Mouse (Mus musculus) limb, embryonic 12.5 days (tissue): Measurements from ENCODE around the gene Etv1. TPM values are rescaled to one million over a fixed set of nuclear protein-coding genes. Genes with fewer than 3 reads are reported as not detected.

Experiments
- ATAC-seq: fragments of 200-750 bp; cut with Nextera tagmentation; 2 replicates; pipeline ENCODE4 v1.8.0; 2017; ENCODE audit warnings: low read depth, moderate TSS enrichment; ENCODE audit not compliant: insufficient number of reproducible peaks, insufficient read depth, low FRiP score, low TSS enrichment
- H3K27ac ChIP-seq: fragments of 300-500 bp; sonication (generic); 2 replicates; pipeline ENCODE4 v1.5.1; 2016; ENCODE audit warnings: mild to moderate bottlenecking, moderate library complexity
- H3K27me3 ChIP-seq: fragments of 300-500 bp; sonication (generic); 2 replicates; pipeline ENCODE4 v1.6.1; 2016; ENCODE audit warnings: mild to moderate bottlenecking, moderate library complexity
- H3K36me3 ChIP-seq: fragments of 300-500 bp; sonication (generic); 2 replicates; pipeline ENCODE4 v1.6.1; 2016; ENCODE audit warnings: mild to moderate bottlenecking, moderate library complexity
- H3K4me1 ChIP-seq: fragments of 300-500 bp; sonication (generic); replicated peaks from 2 replicates; pipeline ENCODE4 v1.6.1; 2016
- H3K4me2 ChIP-seq: fragments of 300-500 bp; sonication (generic); 2 replicates; pipeline ENCODE4 v1.6.1; 2016; ENCODE audit warnings: mild to moderate bottlenecking, moderate library complexity
- H3K4me3 ChIP-seq: fragments of 300-500 bp; sonication (generic); replicated peaks from 2 replicates; pipeline ENCODE4 v1.5.1; 2016; ENCODE audit warnings: mild to moderate bottlenecking
- H3K9ac ChIP-seq: fragments of 300-500 bp; sonication (generic); replicated peaks from 2 replicates; pipeline ENCODE4 v1.6.1; 2016; ENCODE audit warnings: mild to moderate bottlenecking, moderate library complexity
- H3K9me3 ChIP-seq: fragments of 300-500 bp; sonication (generic); 2 replicates; pipeline ENCODE4 v1.6.1; 2016; ENCODE audit warnings: mild to moderate bottlenecking, moderate library complexity
- WGBS: fragments of 180-500 bp; shearing (Covaris S2); methylation state at CpG from one replicate; pipeline ENCODE4 v1.1.7; 2016; 5-methylcytosine and 5-hydroxymethylcytosine counted together
- polyA plus RNA-seq: library from polyadenylated mRNA; unstranded; fragments of >200 nt; fragmentation: Nextera tagmentation; extraction: Ambion mirVana; gene quantifications from 2 replicates; pipeline ENCODE4 v1.2.1, GENCODE M21; 2016

The Etv1 gene
- polyA plus RNA-seq, 1 experiment from 2014 or later: 18.7 TPM

DNA sequence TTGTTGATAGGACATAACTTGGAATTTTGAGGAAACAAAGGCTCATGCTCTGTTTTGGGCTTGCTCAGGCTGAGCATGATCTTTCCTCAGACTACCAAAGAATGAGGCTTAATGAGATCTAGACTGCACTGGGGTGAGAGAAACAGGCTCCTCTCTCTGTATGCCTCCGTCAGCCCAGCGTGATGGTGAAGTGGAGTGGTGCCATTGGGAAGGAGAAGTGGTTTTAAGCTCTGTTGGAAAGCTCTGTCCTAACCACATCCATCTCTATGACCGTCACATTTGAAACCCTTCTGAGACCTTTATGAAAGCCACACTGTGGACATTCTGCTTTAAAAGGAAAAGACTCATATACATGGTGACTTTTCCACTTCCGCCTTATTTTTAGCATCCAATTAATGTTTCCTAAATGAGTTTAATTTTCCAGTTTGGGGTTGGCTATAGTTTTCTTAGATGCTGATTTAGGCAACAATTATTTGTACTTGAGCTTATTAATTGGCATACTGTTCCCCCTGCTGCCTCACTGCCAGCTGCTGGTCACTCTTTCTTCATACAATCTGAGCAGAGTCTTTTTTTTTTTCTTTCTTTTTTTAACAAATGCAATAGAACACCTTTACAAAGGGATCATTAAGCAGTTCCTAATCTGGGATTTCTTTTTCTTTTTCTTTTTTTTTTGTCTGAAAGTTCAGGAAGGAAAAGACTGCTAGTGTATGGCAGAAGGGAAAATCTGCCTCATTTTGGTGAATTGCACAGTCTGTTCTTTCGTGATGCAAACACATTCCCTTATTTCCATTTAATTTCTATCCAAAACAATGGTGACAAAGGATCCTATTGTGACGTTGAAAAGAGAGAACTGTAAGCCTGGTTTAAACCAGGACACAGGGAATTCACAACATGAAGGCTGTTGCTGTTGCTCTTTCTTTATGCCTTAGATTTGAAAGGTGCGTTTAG lies 81.3 kb downstream of the Etv1 start:
- no peaks in the 10 kb centered on the region for H3K27me3 ChIP-seq

DNA sequence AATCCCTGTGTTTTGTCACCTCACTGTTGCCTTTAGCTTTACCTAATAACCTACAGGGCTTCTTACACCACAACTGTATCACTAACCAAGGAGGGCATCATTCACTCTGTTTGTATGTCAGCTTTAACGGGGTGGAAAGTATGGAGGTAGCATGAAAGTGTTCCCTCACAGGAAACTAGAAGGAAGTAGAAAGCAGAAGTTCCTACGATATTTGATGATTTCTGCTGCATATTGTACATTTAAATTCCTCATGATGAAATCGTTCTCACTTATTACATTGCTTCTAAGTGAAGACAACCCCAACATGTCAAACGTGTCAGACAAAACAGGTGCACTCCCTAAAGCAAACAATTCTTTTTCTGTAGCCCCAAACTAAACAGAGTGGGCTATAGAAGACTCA lies 84.2 kb downstream of the Etv1 start:
- Histone ChIP-seq H3K4me2 (no peak overlapping the region), H3K4me3 (no peak overlapping the region), H3K4me1 (no peaks in the 10 kb centered on the region), H3K36me3 (no peaks in the 10 kb centered on the region), H3K27ac (no peak overlapping the region), H3K9ac (no peak overlapping the region), H3K9me3 (no peaks in the 10 kb centered on the region), H3K27me3 (no peaks in the 10 kb centered on the region)
- no peak for ATAC-seq
- 84% methylated on average over 4 of the region's 4 CpGs for WGBS

More for the DNA sequence above, 81.3 kb downstream of the Etv1 start:
- Histone ChIP-seq H3K36me3 (0 out of 2 replicates have a peak, but pooled peaks cover 4% of the 10 kb centered on the region), H3K4me1 (no peaks in the 10 kb centered on the region), H3K27ac (no peak overlapping the region), H3K9me3 (no peaks in the 10 kb centered on the region), H3K4me2 (no peak overlapping the region), H3K4me3 (no peak overlapping the region), H3K9ac (no peak overlapping the region)
- ATAC-seq: no peak
- WGBS: 80% methylated on average over 7 of the region's 7 CpGs

DNA sequence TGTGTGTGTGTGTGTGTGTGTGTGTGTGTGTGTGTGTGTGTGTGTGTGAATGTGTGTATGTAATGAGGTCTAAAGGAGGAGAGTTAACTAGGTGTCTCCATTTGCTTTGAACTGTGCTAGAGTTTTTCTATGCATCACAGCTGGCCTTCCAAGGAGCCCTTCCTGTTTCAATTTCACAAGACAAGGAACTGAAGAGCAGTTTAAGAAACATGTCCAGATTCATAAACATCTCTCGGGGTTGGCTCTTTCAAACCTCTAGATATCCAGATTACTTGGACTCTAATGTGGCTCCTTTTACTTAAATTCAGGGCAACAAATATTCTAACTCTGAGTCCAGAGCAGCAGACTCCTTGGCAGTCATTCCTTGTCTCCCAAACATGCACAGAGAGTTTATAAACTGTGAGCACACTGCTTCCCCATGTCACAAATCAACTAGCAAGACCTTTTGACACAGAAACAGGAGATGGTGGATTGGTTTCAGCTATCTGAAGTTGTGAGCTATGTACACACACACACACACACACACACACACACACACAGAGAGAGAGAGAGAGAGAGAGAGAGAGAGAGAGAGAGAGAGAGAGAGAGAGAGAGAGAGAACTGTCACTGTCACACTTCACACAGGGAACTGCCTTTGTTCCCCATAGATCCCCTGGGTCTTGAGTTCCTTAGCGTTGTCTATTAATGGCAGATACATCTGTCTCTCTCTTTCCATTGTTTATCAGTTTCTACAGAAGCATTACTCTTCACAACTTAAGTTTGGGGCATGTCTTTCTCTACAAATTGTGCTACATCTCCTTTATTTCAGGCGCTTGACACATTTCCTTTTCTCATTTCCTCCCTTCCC lies 85.0 kb downstream of the Etv1 start:
- Histone ChIP-seq H3K36me3 (no peaks in the 10 kb centered on the region), H3K27me3 (no peaks in the 10 kb centered on the region), H3K4me3 (no peak overlapping the region), H3K9me3 (no peaks in the 10 kb centered on the region), H3K9ac (no peak overlapping the region), H3K27ac (no peak overlapping the region), H3K4me1 (no peaks in the 10 kb centered on the region), H3K4me2 (no peak overlapping the region)
- no peak for ATAC-seq
- 86% methylated on average over 3 of the region's 3 CpGs for WGBS

DNA sequence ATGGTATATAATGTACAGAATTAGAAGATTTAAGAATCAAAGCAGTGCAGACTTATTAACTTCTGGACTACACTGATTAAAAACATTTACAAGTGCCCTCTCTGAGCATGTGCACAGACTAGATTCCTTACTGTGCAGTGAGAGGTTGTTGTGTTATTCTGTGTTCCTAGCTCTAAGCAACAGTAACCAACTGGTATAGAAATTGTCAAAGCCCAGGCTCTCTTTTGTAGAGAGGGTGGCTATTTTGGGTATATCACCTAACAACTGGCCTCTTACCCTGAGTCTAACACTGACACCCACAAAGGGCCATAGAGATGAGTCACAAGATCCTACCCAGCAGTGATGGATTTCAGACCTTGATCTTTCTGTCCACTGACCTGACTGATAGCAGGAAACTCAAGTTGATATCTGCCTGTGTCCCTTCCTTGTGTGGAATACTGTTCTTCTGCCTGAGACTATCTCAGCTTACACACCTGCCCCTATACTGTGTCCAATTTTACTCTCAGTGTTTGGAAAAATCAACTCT lies 95.4 kb downstream of the Etv1 start:
- H3K9ac ChIP-seq: no peak overlapping the region
- no peaks in the 10 kb centered on the region for H3K4me1 ChIP-seq

DNA sequence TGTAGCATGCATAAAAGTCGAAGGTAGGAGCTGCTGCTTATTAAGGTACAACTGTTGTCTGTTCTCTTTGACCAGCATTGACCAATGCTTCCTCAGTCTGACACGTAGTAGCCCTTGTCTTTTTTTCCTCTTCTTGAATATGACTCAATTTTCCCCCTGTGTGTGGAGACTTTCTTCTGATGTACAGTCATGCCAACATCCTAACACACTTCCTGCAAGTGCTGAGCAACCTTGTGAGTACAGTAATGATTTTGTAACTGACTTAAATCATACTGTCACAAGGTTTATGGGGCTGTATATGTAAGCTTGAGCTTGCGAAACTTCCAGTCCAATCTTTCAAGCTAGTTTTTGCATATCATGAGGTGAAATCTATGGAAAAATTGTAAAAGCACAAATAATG lies 125.3 kb downstream of the Etv1 start:
- H3K36me3 ChIP-seq: no peaks in the 10 kb centered on the region
- H3K4me3 ChIP-seq: no peak overlapping the region
- H3K27me3 ChIP-seq: no peaks in the 10 kb centered on the region
- H3K4me1 ChIP-seq: no peaks in the 10 kb centered on the region
- 76% methylated on average over 3 of the region's 3 CpGs for WGBS
- H3K27ac ChIP-seq: no peak overlapping the region
- H3K4me2 ChIP-seq: no peak overlapping the region
- no peak for ATAC-seq
- H3K9me3 ChIP-seq: no peaks in the 10 kb centered on the region
- H3K9ac ChIP-seq: no peak overlapping the region

More for the DNA sequence above, 95.4 kb downstream of the Etv1 start:
- Histone ChIP-seq H3K4me2 (no peak overlapping the region), H3K9me3 (no peaks in the 10 kb centered on the region), H3K27ac (no peak overlapping the region), H3K4me3 (no peak overlapping the region), H3K36me3 (no peaks in the 10 kb centered on the region), H3K27me3 (no peaks in the 10 kb centered on the region)
- no peak for ATAC-seq

DNA sequence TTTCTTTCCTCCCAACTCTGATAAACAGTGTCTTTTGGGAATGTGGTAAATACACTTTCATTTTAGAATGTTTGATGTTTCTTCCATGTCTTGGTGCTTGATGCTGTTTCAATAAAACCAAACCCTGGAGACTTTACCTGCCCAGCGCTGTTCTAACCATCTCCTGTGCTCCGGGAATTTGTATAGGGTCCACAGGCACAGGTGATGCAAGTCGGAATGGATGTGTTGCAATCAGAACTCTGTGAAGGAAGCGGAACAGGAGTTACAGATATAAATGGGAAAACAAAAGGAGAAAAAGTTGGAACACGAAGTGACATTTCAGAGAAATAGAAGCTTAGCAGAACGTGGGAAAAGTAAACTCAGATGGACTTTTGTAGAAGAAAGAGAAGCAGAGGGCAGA lies 127.1 kb downstream of the Etv1 start:
- Histone ChIP-seq H3K4me1 (no peaks in the 10 kb centered on the region), H3K36me3 (no peaks in the 10 kb centered on the region), H3K4me2 (no peak overlapping the region), H3K9ac (no peak overlapping the region), H3K4me3 (no peak overlapping the region), H3K27me3 (no peaks in the 10 kb centered on the region), H3K27ac (no peak overlapping the region), H3K9me3 (no peaks in the 10 kb centered on the region)
- 90% methylated on average over 6 of the region's 6 CpGs for WGBS
- ATAC-seq: no peak

DNA sequence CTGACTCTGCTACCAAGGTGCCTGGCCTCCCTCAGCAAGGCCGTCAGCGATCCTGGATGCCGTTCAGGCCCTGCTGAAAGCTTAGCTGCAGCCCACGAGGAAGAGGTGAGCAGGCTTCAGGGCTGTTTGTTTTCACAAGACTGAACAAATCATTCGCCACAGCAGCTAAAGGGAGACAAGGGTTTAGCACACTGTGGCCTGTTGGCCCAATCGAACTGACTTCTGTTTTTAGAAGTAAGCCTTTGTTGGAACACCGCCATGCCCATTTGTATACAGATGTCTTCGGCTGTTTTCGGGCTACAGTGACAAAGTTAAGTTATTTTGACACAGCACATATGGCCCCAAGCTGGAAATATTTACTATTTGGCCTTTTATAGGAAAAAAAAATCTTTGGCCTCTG lies 127.6 kb downstream of the Etv1 start:
- Histone ChIP-seq H3K27ac (no peak overlapping the region), H3K27me3 (no peaks in the 10 kb centered on the region), H3K36me3 (no peaks in the 10 kb centered on the region), H3K9me3 (no peaks in the 10 kb centered on the region), H3K4me1 (no peaks in the 10 kb centered on the region), H3K4me3 (no peak overlapping the region), H3K9ac (no peak overlapping the region), H3K4me2 (no peak overlapping the region)
- WGBS: 60% methylated on average over 9 of the region's 9 CpGs
- no peak for ATAC-seq

DNA sequence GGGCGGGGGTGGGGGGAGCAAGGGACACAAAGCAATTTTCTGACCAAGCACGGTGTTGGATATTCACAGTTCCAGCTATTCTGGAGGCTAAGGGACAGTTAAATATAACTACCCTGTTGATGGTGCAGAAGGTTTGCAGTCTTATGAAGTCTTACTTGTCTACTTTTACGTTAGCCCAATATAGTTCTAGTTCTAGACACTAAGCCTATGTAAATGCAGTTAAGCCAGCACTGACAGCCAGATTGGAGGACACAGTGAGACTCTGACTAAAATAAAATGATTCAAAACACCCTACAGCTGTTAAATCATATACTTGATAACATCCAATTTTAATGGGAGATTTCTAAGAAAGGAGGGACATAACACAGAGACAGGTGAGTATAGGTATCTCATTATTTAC lies 129.8 kb downstream of the Etv1 start:
- 96% methylated on average over 3 of the region's 3 CpGs for WGBS
- Histone ChIP-seq H3K27ac (no peak overlapping the region), H3K36me3 (no peaks in the 10 kb centered on the region), H3K27me3 (no peaks in the 10 kb centered on the region), H3K4me1 (no peaks in the 10 kb centered on the region), H3K4me2 (no peak overlapping the region), H3K9ac (no peak overlapping the region), H3K4me3 (no peak overlapping the region), H3K9me3 (no peaks in the 10 kb centered on the region)
- ATAC-seq: no peak
